Mouse (Mus musculus): ENCODE measurements around the gene Amotl1.

Amotl1 gene

GRCm38 (mm10) chr9:14547584-14548365 lies 97.1 kb downstream of the Amotl1 start:
- no peak for DNase-seq (ENCODE audit: low spot score)

DNA sequence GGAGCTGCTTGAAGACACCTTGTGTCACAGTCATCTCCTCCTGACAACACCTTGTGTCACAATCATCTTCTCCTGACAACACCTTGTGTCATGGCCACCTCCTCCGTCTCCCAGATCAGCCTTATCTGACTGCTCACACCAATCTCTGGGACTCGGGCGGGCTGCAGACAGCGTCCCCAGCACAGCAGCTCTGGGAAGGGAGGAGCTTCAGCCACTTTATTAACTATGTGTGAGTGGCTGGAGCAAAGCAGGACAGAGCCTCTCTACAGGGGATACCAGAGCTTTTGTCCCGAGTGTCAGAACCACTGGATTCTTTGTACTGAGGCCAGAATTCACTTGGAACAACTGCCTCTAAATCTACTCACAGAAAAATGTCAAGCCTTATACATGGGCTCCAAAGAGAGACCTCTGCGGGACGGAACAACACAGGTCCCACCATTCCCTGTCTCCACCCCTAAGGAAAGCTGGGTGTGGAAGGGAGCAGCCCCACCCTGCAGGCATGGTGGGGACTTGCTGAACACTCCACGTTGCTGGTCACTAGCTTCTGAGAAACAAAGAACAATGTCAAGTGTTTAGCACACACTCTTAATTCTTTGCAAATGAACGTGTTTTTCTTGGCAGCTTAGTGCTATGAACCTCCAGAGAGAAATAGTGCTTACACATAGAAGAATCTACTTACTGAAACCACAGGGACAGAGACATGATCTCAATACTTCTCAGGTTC lies 100.7 kb downstream of the Amotl1 start:
- DNase-seq (ENCODE audit: low spot score), result no peak

- no peak for DNase-seq (ENCODE audit: low spot score)
These were observed 109.9 kb downstream of the Amotl1 start for GRCm38 (mm10) chr9:14534833-14535456.

DNA sequence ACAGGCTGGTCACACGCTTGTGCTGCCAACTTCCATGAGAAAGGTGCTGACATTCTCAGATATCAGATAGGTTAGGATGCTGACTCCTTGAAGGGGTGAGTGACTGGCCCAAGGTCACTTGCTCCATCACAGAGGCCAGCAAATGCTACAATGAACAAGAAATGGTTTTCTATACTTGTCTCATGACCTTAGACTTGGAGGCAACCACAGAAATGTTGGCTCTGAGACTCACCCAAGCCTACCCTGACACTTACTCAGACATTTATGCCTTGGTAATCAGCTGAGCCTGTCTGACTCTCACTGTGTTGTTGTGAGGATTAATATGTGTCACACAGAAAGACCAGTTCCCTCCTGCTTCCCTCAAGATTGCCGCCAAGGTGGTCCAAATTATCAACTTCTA lies 111.2 kb downstream of the Amotl1 start:
- no peak for DNase-seq (ENCODE audit: low spot score)

DNA sequence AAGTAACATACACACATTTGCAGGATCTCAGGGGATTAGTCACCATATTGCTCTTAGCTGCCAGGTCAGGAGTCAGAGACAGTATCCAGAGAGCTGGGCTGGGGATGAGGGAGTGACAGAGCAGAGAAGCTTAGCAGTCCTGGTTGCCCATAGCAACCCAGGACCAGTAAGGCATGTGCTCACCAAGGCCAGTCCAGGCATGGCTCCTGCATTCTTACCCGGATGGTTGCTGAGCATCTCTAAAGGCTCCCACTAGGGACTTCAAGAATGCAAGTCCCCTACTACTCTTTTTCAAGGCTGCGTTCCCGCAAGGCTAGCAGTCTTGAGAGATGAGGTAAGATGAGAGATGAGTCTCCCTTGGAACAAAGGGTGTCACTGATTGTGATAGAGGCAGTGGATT lies 112.6 kb downstream of the Amotl1 start:
- DNase-seq (ENCODE audit: low spot score), result no peak

GRCm38 (mm10) chr9:14530004-14530403 lies 114.9 kb downstream of the Amotl1 start:
- DNase-seq (ENCODE audit: low spot score), result no peak

GRCm38 (mm10) chr9:14523408-14524043 lies 121.3 kb downstream of the Amotl1 start:
- DNase-seq (ENCODE audit: low spot score), result peak; percentile 60

DNA sequence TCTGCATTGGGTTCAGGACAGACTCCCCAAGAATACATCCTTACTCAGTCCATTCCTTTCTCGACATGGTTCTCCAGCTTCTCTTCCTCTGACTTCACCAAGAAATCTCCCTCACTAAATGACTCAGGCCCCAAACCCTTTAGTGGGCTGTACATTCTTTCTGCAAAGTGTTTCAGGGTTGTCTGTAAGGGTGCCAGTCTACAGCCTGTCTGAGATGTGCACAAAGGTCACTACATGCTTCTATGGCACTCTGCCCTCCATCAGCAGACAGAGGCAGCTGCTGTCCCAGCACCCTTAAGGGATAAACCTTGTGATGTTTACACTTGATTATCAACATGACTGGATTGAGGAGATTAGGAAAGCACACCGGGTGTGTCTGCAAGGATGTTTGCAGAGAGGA lies 123.2 kb downstream of the Amotl1 start:
- DNase-seq (ENCODE audit: low spot score), result peak; percentile 12

DNA sequence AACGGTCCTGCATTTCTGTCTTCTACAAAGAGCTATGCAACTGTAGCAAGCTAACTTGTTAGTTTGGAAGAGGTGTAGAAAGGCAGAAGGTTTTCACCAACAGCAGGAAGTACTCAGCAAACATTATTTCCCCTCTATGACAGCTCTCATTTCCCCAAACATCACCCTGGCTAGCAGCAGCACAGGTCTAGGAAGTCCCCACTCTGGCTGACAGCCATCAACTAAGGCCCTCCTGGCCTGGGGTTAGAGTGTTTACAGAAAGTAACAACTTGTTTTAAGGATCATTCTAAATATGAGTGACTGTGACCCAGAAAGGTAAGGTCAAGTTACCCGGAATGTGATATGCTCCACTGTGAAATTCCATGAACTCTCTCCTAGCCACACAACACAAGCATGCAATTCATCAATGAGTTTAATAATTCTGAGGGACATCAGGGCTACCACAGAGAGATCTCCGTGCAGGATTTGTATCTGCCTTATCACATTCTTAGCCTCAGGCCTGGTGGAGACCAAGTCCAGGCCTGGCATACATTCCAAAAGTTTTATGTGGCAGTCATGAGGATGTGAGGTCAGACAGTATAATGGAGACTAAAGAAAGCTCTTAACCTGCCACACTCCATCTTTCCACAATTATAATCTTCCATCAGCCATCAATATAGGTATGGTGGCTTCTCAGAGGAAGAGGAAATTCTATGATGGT lies 123.7 kb downstream of the Amotl1 start:
- no peak for DNase-seq (ENCODE audit: low spot score)

DNA sequence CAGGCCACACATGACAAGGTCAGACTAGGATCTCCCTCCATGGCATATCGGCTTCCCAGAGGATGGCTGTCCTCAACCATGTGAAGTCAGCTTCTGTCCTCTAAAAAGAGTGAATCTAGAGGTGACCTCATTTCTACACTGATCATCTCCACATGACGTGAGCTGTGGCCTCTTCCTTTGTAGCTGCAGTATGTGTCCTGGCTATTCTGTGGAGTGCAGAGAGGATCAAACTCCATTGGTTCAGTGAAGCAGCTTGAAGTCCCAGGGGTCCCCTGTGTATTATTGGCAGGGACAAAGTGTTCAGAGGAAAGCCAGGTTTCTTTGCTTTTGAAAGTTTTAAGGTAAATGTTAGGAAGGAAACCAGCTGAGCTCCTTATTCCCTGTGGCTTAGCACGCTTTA lies 126.8 kb downstream of the Amotl1 start:
- no peak for DNase-seq (ENCODE audit: low spot score)

- no peak for DNase-seq (ENCODE audit: low spot score)
These were observed 127.6 kb downstream of the Amotl1 start for GRCm38 (mm10) chr9:14517296-14517695.

GRCm38 (mm10) chr9:14512633-14513445 lies 132.0 kb downstream of the Amotl1 start:
- DNase-seq (ENCODE audit: low spot score), result peak; percentile 15

- DNase-seq (ENCODE audit: low spot score), result no peak
These were observed 143.9 kb downstream of the Amotl1 start for GRCm38 (mm10) chr9:14500916-14501424.

GRCm38 (mm10) chr9:14500023-14500915 lies 144.6 kb downstream of the Amotl1 start, which contains the start of the genes Kdm4d and Cwc15:
TSS of gene Kdm4d (minus strand) at chr9:14500482.
TSS of gene Cwc15 (plus strand) at chr9:14500617.
- DNase-seq (ENCODE audit: low spot score), result peak; percentile 94

DNA sequence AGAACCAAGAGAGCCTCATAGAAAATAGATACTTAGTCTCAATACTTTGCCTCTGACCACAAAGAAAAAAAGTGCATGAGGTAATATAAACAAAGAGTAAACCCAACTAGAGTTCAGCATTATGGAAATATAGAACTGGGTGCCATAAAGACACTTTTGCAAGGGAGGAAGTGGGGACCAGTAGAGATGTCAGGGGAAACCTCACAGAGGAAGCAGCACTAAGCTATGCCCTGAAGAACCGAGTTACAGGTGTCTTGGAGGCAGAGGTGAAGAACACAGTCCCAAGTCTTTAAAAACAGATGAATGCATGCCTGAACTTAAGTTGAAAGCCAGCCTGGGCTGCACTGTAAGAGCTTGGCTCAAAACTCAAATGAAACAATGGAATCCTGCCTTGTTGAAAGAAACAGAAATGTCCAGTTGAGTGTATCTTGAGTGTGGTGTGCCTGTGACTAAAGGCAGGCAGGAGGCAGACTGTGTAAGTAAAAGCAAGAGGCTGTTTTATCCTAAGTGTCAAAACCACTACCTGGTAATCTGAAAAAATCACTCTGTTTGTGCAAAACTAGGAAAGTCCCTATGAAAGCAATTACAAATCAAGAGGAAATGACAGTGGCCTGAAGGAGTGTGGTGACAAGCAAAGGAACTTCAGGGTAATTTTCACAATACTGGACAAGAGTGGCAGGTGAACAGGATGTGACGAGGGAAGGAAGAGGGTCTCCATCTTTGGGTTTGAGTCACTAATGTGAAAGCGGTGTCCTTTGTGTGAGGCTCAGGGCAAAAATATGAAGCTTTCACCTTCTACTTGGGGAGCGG lies 145.8 kb downstream of the Amotl1 start:
- DNase-seq (ENCODE audit: low spot score), result no peak
